Comparison of ENCODE assay signal across 12 mouse cellular contexts in genomic region chr2:165074081-165074884, GRCm38 (mm10). TPM values are rescaled to one million over a fixed set of nuclear protein-coding genes. Genes with fewer than 3 reads are reported as not detected.
DNase-seq lines count a peak whose midpoint lies in the region; ATAC-seq and TF ChIP-seq lines count a peak whose summit lies in the region.
"Had no signal": no experiment of that assay in that cellular context is flagged by ENCODE, and none has a peak within 500 bp of the region (broad histone marks: within the 10 kb centered on the region; RNA-seq: fewer than 3 reads in every experiment).

No protein-coding gene starts in this region.

- H3K36me3 ChIP-seq in kidney, embryonic 14.5 days (ENCODE audit: control insufficient read depth, insufficient read depth, low read length) = no peaks in the 10 kb centered on the region
- H3K36me3 ChIP-seq in intestine, postnatal 0 days (ENCODE audit: control insufficient read depth, insufficient read depth) = no peaks in the 10 kb centered on the region

- no peak overlapping the region for H3K4me3 ChIP-seq in kidney, embryonic 14.5 days (ENCODE audit: low read length)
- no peak overlapping the region for H3K4me3 ChIP-seq in intestine, postnatal 0 days (ENCODE audit: low read depth, low read length)
- H3K4me3 ChIP-seq: left cerebral cortex, adult 2 months; megakaryocyte, embryonic 14.5 days had no signal

- DNase-seq in layer of hippocampus, adult 9-11 months = peak; percentile 53
- no peak for DNase-seq in layer of hippocampus, adult 9-10 months (ENCODE audit: low spot score)
- peak; percentile 52 for DNase-seq in Muller cell, postnatal 12 days (ENCODE audit: inconsistent ontology term)
- DNase-seq in cerebellum, postnatal 10 days = peak; percentile 87 to 91
- DNase-seq in layer of hippocampus, postnatal 14 days (ENCODE audit: low spot score in 2 of 2) = peak; percentile 15 to 59
- no peak for DNase-seq in spleen, postnatal 4 days (ENCODE audit: low spot score in 2 of 2)

- TF ChIP-seq CTCF in intestine, postnatal 0 days (IDR thresholded peaks at IDR 0.05; ENCODE audit: low read depth) = no peak

- no peak for ATAC-seq in kidney, embryonic 14.5 days (ENCODE audit: low FRiP score, low TSS enrichment)
- no peak for ATAC-seq in intestine, postnatal 0 days
- ATAC-seq: Patski had no signal

- no peaks in the 10 kb centered on the region for H3K9me3 ChIP-seq in kidney, embryonic 14.5 days (ENCODE audit: control insufficient read depth, low read length)
- H3K9me3 ChIP-seq in intestine, postnatal 0 days (ENCODE audit: control insufficient read depth) = no peaks in the 10 kb centered on the region
- H3K9me3 ChIP-seq: megakaryocyte, embryonic 14.5 days had no signal

- WGBS in kidney, embryonic 14.5 days = 50% methylated on average over 11 of the region's 11 CpGs
- 36% methylated on average over 11 of the region's 11 CpGs for WGBS in intestine, postnatal 0 days

- 0 out of 2 replicates have a peak, but pooled peaks cover 4% of the 10 kb centered on the region for H3K4me1 ChIP-seq in kidney, embryonic 14.5 days (ENCODE audit: control insufficient read depth, insufficient read depth, low read length)
- no peaks in the 10 kb centered on the region for H3K4me1 ChIP-seq in intestine, postnatal 0 days (replicated peaks; ENCODE audit: control insufficient read depth, insufficient read depth, low read length)

- peaks cover 54% of the 10 kb centered on the region for H3K27me3 ChIP-seq in kidney, embryonic 14.5 days (ENCODE audit: control insufficient read depth, insufficient read depth, low read length)
- H3K27me3 ChIP-seq in intestine, postnatal 0 days (replicated peaks; ENCODE audit: control insufficient read depth, insufficient read depth, low read length) = peaks cover 32% of the 10 kb centered on the region

- H3K9ac ChIP-seq in kidney, embryonic 14.5 days (ENCODE audit: low read depth, low read length) = no peak overlapping the region
- H3K9ac ChIP-seq in intestine, postnatal 0 days (ENCODE audit: low read depth, low read length) = no peak overlapping the region

- H3K4me2 ChIP-seq in kidney, embryonic 14.5 days (replicated peaks; ENCODE audit: low read depth, low read length) = no peak overlapping the region
- H3K4me2 ChIP-seq in intestine, postnatal 0 days (replicated peaks; ENCODE audit: low read depth) = no peak overlapping the region

- no peak overlapping the region for H3K27ac ChIP-seq in kidney, embryonic 14.5 days (ENCODE audit: low read depth, low read length)
- H3K27ac ChIP-seq in intestine, postnatal 0 days (ENCODE audit: low read depth, low read length) = no peak overlapping the region
- H3K27ac ChIP-seq: left cerebral cortex, adult 2 months had no signal

RNA-seq across cellular contexts. Expression of gene 1700025C18Rik, which starts 16.3 kb away (rescaled TPM):
- total RNA-seq in layer of hippocampus, postnatal 14 days (2021) = not detected
- polyA plus RNA-seq in kidney, embryonic 14.5 days (2014; fragmentation: Nextera tagmentation; extraction: Ambion mirVana) = not detected in 2 replicates
- polyA plus RNA-seq in intestine, postnatal 0 days (2015; fragmentation: Nextera tagmentation; extraction: Ambion mirVana) = not detected in 2 replicates
- total RNA-seq: gastrocnemius, postnatal 36 days; left cerebral cortex, adult 2 months had no signal
- polyA plus RNA-seq: Patski had no signal

RNA-seq across cellular contexts. Expression of gene Cd40, which starts 18.9 kb away (rescaled TPM):
- 1 to 10 TPM in 1 of 2 experiments, under 1 TPM in 1; 0.67 to 3.0 TPM for total RNA-seq in layer of hippocampus, postnatal 14 days (2021)
- polyA plus RNA-seq in kidney, embryonic 14.5 days (2014; fragmentation: Nextera tagmentation; extraction: Ambion mirVana) = 6.4 and 7.3 TPM in 2 replicates
- polyA plus RNA-seq in intestine, postnatal 0 days (2015; fragmentation: Nextera tagmentation; extraction: Ambion mirVana) = 3.6 and 4.6 TPM in 2 replicates

RNA-seq across cellular contexts. Expression of gene Ncoa5, which starts 39.6 kb away (rescaled TPM):
- total RNA-seq in layer of hippocampus, postnatal 14 days (2021) = 10 to 100 TPM; 53.2 to 57.4 TPM
- 34.6 and 71.1 TPM in 2 replicates for polyA plus RNA-seq in kidney, embryonic 14.5 days (2014; fragmentation: Nextera tagmentation; extraction: Ambion mirVana)
- 11.9 and 13.9 TPM in 2 replicates for polyA plus RNA-seq in intestine, postnatal 0 days (2015; fragmentation: Nextera tagmentation; extraction: Ambion mirVana)

Comparison
In these comparisons a context has a peak if more than half of its experiments do, and no peak if none do; other contexts are left out.
1. DNase-seq: peak in layer of hippocampus, adult 9-11 months (single experiment), Muller cell, postnatal 12 days (single experiment), cerebellum, postnatal 10 days (2 of 2) and layer of hippocampus, postnatal 14 days (2 of 2); none in layer of hippocampus, adult 9-10 months (single experiment) and spleen, postnatal 4 days (0 of 2).